Mouse (Mus musculus) colon, adult 2 months (tissue): ENCODE results near the gene Wif1. TPM values are rescaled to one million over a fixed set of nuclear protein-coding genes. Genes with fewer than 3 reads are reported as not detected.

Experiments used
- polyA plus RNA-seq: library from polyadenylated mRNA; depleted of rRNA; stranded (reverse); fragments of >200 nt; gene quantifications from 2 replicates; pipeline ENCODE4 v1.2.3, GENCODE M21; 2012; rRNA removed

Gene Wif1
- polyA plus RNA-seq: 1.8 and 2.0 TPM in 2 replicates

GRCm38 (mm10) chr10:121033826-121034568 lies at the start of gene Wif1:
Gene Wif1 (plus strand): TSS chr10:121033960.

Other genes starting within 250 kb of the Wif1 start
- 16.1 and 16.8 TPM in 2 replicates for gene Msrb3, start 134.9 kb upstream of the Wif1 start, polyA plus RNA-seq
- 6.7 and 6.8 TPM in 2 replicates for gene Lemd3, start 54.6 kb upstream of the Wif1 start, polyA plus RNA-seq